Mouse (Mus musculus) bone marrow macrophage, adult 2 months (primary cell): ENCODE results near the gene Pole4. TPM values are rescaled to one million over a fixed set of nuclear protein-coding genes. Genes with fewer than 3 reads are reported as not detected.

Source experiments
- H3K27ac ChIP-seq: 2 replicates; pipeline ENCODE4 v1.5.1; 2012; ENCODE audit warnings: low read depth, low read length; ENCODE audit not compliant: insufficient read depth
- H3K4me1 ChIP-seq: 2 replicates; pipeline ENCODE4 v1.6.1; 2012; ENCODE audit warnings: low read length; ENCODE audit not compliant: control insufficient read depth, insufficient read depth
- H3K4me3 ChIP-seq: 2 replicates; pipeline ENCODE4 v1.5.1; 2012; ENCODE audit warnings: mild to moderate bottlenecking, low read length, moderate library complexity; ENCODE audit not compliant: insufficient read depth
- CTCF ChIP-seq: IDR thresholded peaks from 2 replicates; pipeline ENCODE4 v1.5.1; 2012; ENCODE audit warnings: low read depth, mild to moderate bottlenecking, low read length, moderate library complexity
- POLR2A ChIP-seq: IDR thresholded peaks from 2 replicates; pipeline ENCODE4 v1.6.1; 2012; ENCODE audit warnings: mild to moderate bottlenecking, low read depth, low read length, borderline replicate concordance
- polyA plus RNA-seq: library from polyadenylated mRNA; stranded (reverse); fragments of >200 nt; gene quantifications from 2 replicates; pipeline ENCODE4 v1.2.4, GENCODE M21; 2012; ENCODE audit not compliant: missing spikeins, insufficient read depth, insufficient read length

Pole4 gene
- polyA plus RNA-seq, 1 experiment: 34.8 TPM

GRCm38 (mm10) chr6:82603228-82603627, 101.9 kb downstream of the Pole4 start:
- Histone ChIP-seq H3K27ac (no peak overlapping the region), H3K4me3 (no peak overlapping the region), H3K4me1 (no peaks in the 10 kb centered on the region)
- TF ChIP-seq CTCF: no peak
- TF ChIP-seq POLR2A: no peak

DNA sequence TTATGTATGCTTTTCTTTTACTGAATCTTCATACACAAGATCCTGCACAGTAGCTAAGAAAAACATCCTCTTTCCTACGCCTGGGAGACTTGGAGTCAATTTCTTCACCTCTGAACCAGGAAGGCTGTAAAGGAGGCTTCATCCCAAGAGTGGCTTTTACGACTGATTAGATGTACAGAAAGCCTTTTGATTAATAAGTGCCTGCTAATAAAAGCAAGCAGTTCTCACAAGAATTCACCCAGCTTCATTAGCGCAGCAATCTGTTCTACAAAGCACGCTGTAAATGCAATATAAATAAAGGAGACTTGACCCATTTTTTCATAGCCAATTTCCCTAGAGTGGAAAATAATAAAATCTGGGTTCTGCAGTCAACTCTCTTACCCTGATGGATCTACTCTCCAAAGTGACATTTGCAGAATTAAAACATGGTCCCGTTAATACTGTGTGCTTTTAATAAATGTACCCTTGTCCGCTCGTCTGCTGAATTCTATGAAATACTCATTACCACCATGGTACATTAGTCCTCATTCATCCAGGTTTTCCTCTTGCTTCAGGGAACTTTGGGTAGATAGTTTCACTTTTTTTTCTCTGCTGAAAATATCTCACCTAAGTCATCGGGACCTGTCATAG, 109.6 kb downstream of the Pole4 start:
- no peaks in the 10 kb centered on the region for H3K4me1 ChIP-seq
- H3K4me3 ChIP-seq: no peak overlapping the region
- TF ChIP-seq CTCF: no peak
- no peak for TF ChIP-seq POLR2A
- H3K27ac ChIP-seq: no peak overlapping the region

- TF ChIP-seq CTCF (no peak), POLR2A (no peak)
- Histone ChIP-seq H3K4me3 (no peak overlapping the region), H3K27ac (no peak overlapping the region), H3K4me1 (no peaks in the 10 kb centered on the region)
These were observed 115.8 kb downstream of the Pole4 start for GRCm38 (mm10) chr6:82589387-82589786.

DNA sequence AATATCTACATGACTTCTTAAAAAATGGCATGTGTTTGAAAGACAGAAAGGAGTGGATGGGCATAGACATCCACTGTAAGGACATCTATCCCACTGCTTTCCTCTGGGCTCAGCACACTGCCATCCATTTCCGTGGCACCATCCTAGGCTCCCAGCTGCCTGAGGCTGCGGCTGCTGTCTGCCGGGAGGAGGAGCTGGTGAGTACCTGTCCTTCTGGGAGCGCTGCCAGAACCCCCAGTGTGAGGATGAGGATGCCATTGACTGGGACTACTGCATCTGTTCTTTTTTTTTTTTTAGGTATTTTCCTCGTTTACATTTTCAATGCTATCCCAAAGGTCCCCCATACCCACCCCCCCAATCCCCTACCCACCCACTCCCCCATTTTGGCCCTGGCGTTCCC, 119.8 kb downstream of the Pole4 start:
- no peak overlapping the region for H3K4me3 ChIP-seq
- H3K27ac ChIP-seq: no peak overlapping the region
- H3K4me1 ChIP-seq: no peaks in the 10 kb centered on the region
- TF ChIP-seq POLR2A: no peak
- no peak for TF ChIP-seq CTCF

GRCm38 (mm10) chr6:82575445-82575844, 129.7 kb downstream of the Pole4 start:
- no peaks in the 10 kb centered on the region for H3K4me1 ChIP-seq
- no peak overlapping the region for H3K27ac ChIP-seq
- TF ChIP-seq POLR2A (no peak), CTCF (no peak)
- H3K4me3 ChIP-seq: no peak overlapping the region

Other genes starting within 250 kb of the Pole4 start
- 21.9 and 24.9 TPM in 2 replicates for gene Hk2, start 69.1 kb upstream of the Pole4 start, polyA plus RNA-seq
- gene Sema4f, start 234.4 kb upstream of the Pole4 start, polyA plus RNA-seq: not detected in 2 replicates
- gene M1ap, start 241.5 kb upstream of the Pole4 start, polyA plus RNA-seq: 2.4 and 7.0 TPM in 2 replicates